Mouse (Mus musculus) midbrain, embryonic 15.5 days (tissue): ENCODE data around the gene Kcnc3. TPM values are rescaled to one million over a fixed set of nuclear protein-coding genes. Genes with fewer than 3 reads are reported as not detected.

Experiments used
- ATAC-seq: fragments of 200-750 bp; cut with Nextera tagmentation; replicated peaks from 2 replicates; pipeline ENCODE4 v1.8.0; 2017; ENCODE audit warnings: moderate TSS enrichment
- H3K27ac ChIP-seq: fragments of 300-500 bp; sonication (generic); 2 replicates; pipeline ENCODE4 v1.5.1; 2015; ENCODE audit warnings: mild to moderate bottlenecking, inconsistent platforms
- H3K27me3 ChIP-seq: fragments of 300-500 bp; sonication (generic); replicated peaks from 2 replicates; pipeline ENCODE4 v1.6.1; 2015; ENCODE audit warnings: inconsistent platforms
- H3K36me3 ChIP-seq: fragments of 300-500 bp; sonication (generic); replicated peaks from 2 replicates; pipeline ENCODE4 v1.6.1; 2015; ENCODE audit warnings: inconsistent platforms
- H3K4me1 ChIP-seq: fragments of 300-500 bp; sonication (generic); 2 replicates; pipeline ENCODE4 v1.6.1; 2015; ENCODE audit warnings: inconsistent platforms
- H3K4me2 ChIP-seq: fragments of 300-500 bp; sonication (generic); 2 replicates; pipeline ENCODE4 v1.6.1; 2015; ENCODE audit warnings: inconsistent platforms, mild to moderate bottlenecking, moderate library complexity
- H3K4me3 ChIP-seq: fragments of 300-500 bp; sonication (generic); 2 replicates; pipeline ENCODE4 v1.5.1; 2015; ENCODE audit warnings: mild to moderate bottlenecking, inconsistent platforms
- H3K9ac ChIP-seq: fragments of 300-500 bp; sonication (generic); 2 replicates; pipeline ENCODE4 v1.6.1; 2015; ENCODE audit warnings: mild to moderate bottlenecking, inconsistent platforms
- H3K9me3 ChIP-seq: fragments of 300-500 bp; sonication (generic); 2 replicates; pipeline ENCODE4 v1.6.1; 2016; ENCODE audit warnings: inconsistent platforms
- WGBS: fragments of 180-500 bp; shearing (Covaris S2); methylation state at CpG from one replicate; pipeline ENCODE4 v1.1.7; 2015; ENCODE audit warnings: mixed read lengths; 5-methylcytosine and 5-hydroxymethylcytosine counted together
- polyA plus RNA-seq: library from polyadenylated mRNA; unstranded; fragments of >200 nt; fragmentation: Nextera tagmentation; extraction: Ambion mirVana; gene quantifications from 2 replicates; pipeline ENCODE4 v1.2.1, GENCODE M21; 2015

Gene Kcnc3
- polyA plus RNA-seq, 1 experiment from 2014 or later = 8.0 TPM

GRCm38 (mm10) chr7:44602443-44602842, 12.0 kb downstream of the Kcnc3 start:
- H3K4me2 ChIP-seq = no peak overlapping the region
- H3K27ac ChIP-seq = no peak overlapping the region
- H3K4me1 ChIP-seq = peaks cover 23% of the 10 kb centered on the region
- no peak for ATAC-seq
- H3K4me3 ChIP-seq = no peak overlapping the region
- H3K36me3 ChIP-seq = no peaks in the 10 kb centered on the region
- WGBS = 11% methylated on average over 11 of the region's 11 CpGs
- H3K27me3 ChIP-seq = peaks cover 32% of the 10 kb centered on the region
- H3K9ac ChIP-seq = no peak overlapping the region
- H3K9me3 ChIP-seq = no peaks in the 10 kb centered on the region

- H3K4me2 ChIP-seq = 0 out of 2 replicates have a peak overlapping the region, but pooled peaks have one; percentile 51
- H3K27ac ChIP-seq = no peak overlapping the region
- H3K36me3 ChIP-seq = no peaks in the 10 kb centered on the region
- ATAC-seq = no peak
- H3K4me3 ChIP-seq = no peak overlapping the region
- H3K9ac ChIP-seq = no peak overlapping the region
- 3% methylated on average over 20 of the region's 20 CpGs for WGBS
- H3K27me3 ChIP-seq = peaks cover 32% of the 10 kb centered on the region
- no peaks in the 10 kb centered on the region for H3K9me3 ChIP-seq
- peaks cover 23% of the 10 kb centered on the region for H3K4me1 ChIP-seq
Observed at GRCm38 (mm10) chr7:44603186-44603855, 12.9 kb downstream of the Kcnc3 start.

- peaks cover 32% of the 10 kb centered on the region for H3K27me3 ChIP-seq
- peak overlapping the region; percentile 51 for H3K4me2 ChIP-seq
- H3K4me3 ChIP-seq = peak overlapping the region; percentile 31
- H3K36me3 ChIP-seq = no peaks in the 10 kb centered on the region
- ATAC-seq = peak; percentile 46
- H3K4me1 ChIP-seq = peaks cover 23% of the 10 kb centered on the region
- H3K9me3 ChIP-seq = no peaks in the 10 kb centered on the region
- H3K9ac ChIP-seq = no peak overlapping the region; the same call in 1 of the 2 replicates
- H3K27ac ChIP-seq = no peak overlapping the region
- WGBS = 2% methylated on average over 24 of the region's 25 CpGs
Observed at GRCm38 (mm10) chr7:44604139-44604606, 13.7 kb downstream of the Kcnc3 start.

- Histone ChIP-seq H3K9me3 (no peaks in the 10 kb centered on the region), H3K27me3 (peaks cover 32% of the 10 kb centered on the region), H3K9ac (no peak overlapping the region), H3K36me3 (no peaks in the 10 kb centered on the region), H3K27ac (no peak overlapping the region), H3K4me1 (peaks cover 23% of the 10 kb centered on the region), H3K4me3 (peak overlapping the region; percentile 31), H3K4me2 (peak overlapping the region; percentile 51)
- WGBS = 3% methylated on average over 8 of the region's 8 CpGs
- ATAC-seq = no peak
Observed at GRCm38 (mm10) chr7:44604619-44605018, 14.2 kb downstream of the Kcnc3 start.

- no peak overlapping the region for H3K27ac ChIP-seq
- no peaks in the 10 kb centered on the region for H3K36me3 ChIP-seq
- no peak for ATAC-seq
- H3K27me3 ChIP-seq = peaks cover 32% of the 10 kb centered on the region
- H3K4me1 ChIP-seq = peaks cover 23% of the 10 kb centered on the region
- H3K9me3 ChIP-seq = no peaks in the 10 kb centered on the region
- no peak overlapping the region for H3K9ac ChIP-seq
- WGBS = 33% methylated on average over 7 of the region's 7 CpGs
- H3K4me2 ChIP-seq = no peak overlapping the region
- H3K4me3 ChIP-seq = no peak overlapping the region
Observed at GRCm38 (mm10) chr7:44605436-44605835, 15.0 kb downstream of the Kcnc3 start.

- H3K27me3 ChIP-seq = peaks cover 25% of the 10 kb centered on the region
- H3K27ac ChIP-seq = no peak overlapping the region
- peak overlapping the region; percentile 13 for H3K4me3 ChIP-seq
- H3K36me3 ChIP-seq = no peaks in the 10 kb centered on the region
- H3K4me2 ChIP-seq = peak overlapping the region; percentile 24
- peaks cover 23% of the 10 kb centered on the region for H3K4me1 ChIP-seq
- WGBS = 12% methylated on average over 29 of the region's 29 CpGs
- H3K9ac ChIP-seq = 0 out of 2 replicates have a peak overlapping the region, but pooled peaks have one; percentile 9
- no peak for ATAC-seq
- H3K9me3 ChIP-seq = no peaks in the 10 kb centered on the region
Observed at GRCm38 (mm10) chr7:44606171-44606901, 15.9 kb downstream of the Kcnc3 start.

GRCm38 (mm10) chr7:44612192-44612591, 21.7 kb downstream of the Kcnc3 start:
- Histone ChIP-seq H3K4me3 (no peak overlapping the region), H3K27me3 (peaks cover 28% of the 10 kb centered on the region), H3K27ac (no peak overlapping the region), H3K4me1 (peaks cover 5% of the 10 kb centered on the region; the same call in 1 of the 2 replicates), H3K9ac (no peak overlapping the region), H3K9me3 (no peaks in the 10 kb centered on the region), H3K4me2 (no peak overlapping the region), H3K36me3 (no peaks in the 10 kb centered on the region)
- ATAC-seq = no peak
- WGBS = 69% methylated on average over 7 of the region's 7 CpGs

GRCm38 (mm10) chr7:44614041-44614688, 23.7 kb downstream of the Kcnc3 start:
- Histone ChIP-seq H3K4me3 (peak overlapping the region; percentile 11), H3K27ac (no peak overlapping the region), H3K9me3 (no peaks in the 10 kb centered on the region), H3K9ac (no peak overlapping the region), H3K36me3 (no peaks in the 10 kb centered on the region), H3K27me3 (peaks cover 28% of the 10 kb centered on the region), H3K4me1 (peaks cover 5% of the 10 kb centered on the region; the same call in 1 of the 2 replicates), H3K4me2 (peak overlapping the region; percentile 19; the same call in 1 of the 2 replicates)
- ATAC-seq = no peak
- 10% methylated on average over 20 of the region's 20 CpGs for WGBS

- no peaks in the 10 kb centered on the region for H3K9me3 ChIP-seq
- 15% methylated on average over 10 of the region's 10 CpGs for WGBS
- no peak overlapping the region for H3K9ac ChIP-seq
- peaks cover 28% of the 10 kb centered on the region for H3K27me3 ChIP-seq
- no peak overlapping the region for H3K4me3 ChIP-seq
- no peak; the same call in 1 of the 2 replicates for ATAC-seq
- no peak overlapping the region for H3K27ac ChIP-seq
- no peak overlapping the region for H3K4me2 ChIP-seq
- no peaks in the 10 kb centered on the region for H3K36me3 ChIP-seq
- H3K4me1 ChIP-seq = peaks cover 5% of the 10 kb centered on the region; the same call in 1 of the 2 replicates
Observed at GRCm38 (mm10) chr7:44615309-44615708, 24.8 kb downstream of the Kcnc3 start.

- no peak overlapping the region for H3K9ac ChIP-seq
- H3K27ac ChIP-seq = no peak overlapping the region
- no peak overlapping the region for H3K4me3 ChIP-seq
- peaks cover 28% of the 10 kb centered on the region for H3K27me3 ChIP-seq
- H3K36me3 ChIP-seq = no peaks in the 10 kb centered on the region
- no peaks in the 10 kb centered on the region for H3K9me3 ChIP-seq
- no peak for ATAC-seq
- peaks cover 5% of the 10 kb centered on the region; the same call in 1 of the 2 replicates for H3K4me1 ChIP-seq
- WGBS = 81% methylated on average over 14 of the region's 14 CpGs
- H3K4me2 ChIP-seq = no peak overlapping the region
Observed at GRCm38 (mm10) chr7:44615987-44616386, 25.5 kb downstream of the Kcnc3 start.

GRCm38 (mm10) chr7:44617059-44617458, 26.6 kb downstream of the Kcnc3 start:
- Histone ChIP-seq H3K27me3 (peaks cover 28% of the 10 kb centered on the region), H3K4me2 (no peak overlapping the region), H3K9me3 (no peaks in the 10 kb centered on the region), H3K36me3 (no peaks in the 10 kb centered on the region), H3K9ac (no peak overlapping the region), H3K4me3 (no peak overlapping the region), H3K4me1 (peaks cover 5% of the 10 kb centered on the region; the same call in 1 of the 2 replicates), H3K27ac (no peak overlapping the region)
- 77% methylated on average over 3 of the region's 3 CpGs for WGBS
- ATAC-seq = no peak
